Comparison of ENCODE assay signal across 10 mouse cellular contexts in the genomic region with DNA sequence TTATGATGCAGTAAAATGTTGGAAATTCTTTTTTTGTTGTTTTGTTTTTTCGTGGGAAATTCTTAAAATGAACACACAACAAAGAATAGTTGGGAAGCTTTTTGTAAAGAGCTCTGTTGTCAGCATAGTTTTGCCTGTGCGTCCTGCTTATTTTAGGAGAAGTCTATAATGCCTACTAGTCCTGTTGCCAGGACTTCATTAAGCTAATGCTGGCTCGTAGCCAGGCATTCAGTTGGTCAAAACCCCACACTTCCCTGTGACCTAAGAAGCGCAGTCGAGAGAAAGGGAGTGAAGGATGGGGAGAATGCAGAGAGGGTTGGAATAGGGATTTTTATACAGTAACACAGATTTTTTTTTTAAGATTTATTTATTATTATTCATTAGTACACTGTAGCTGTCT. TPM values are rescaled to one million over a fixed set of nuclear protein-coding genes. Genes with fewer than 3 reads are reported as not detected.
A peak's percentile ranks its signal among the peaks of the same experiment; 100 is the strongest.
DNase-seq lines count a peak whose midpoint lies in the region; ATAC-seq and TF ChIP-seq lines count a peak whose summit lies in the region.
"Had no signal": no experiment of that assay in that cellular context is flagged by ENCODE, and none has a peak within 500 bp of the region (broad histone marks: within the 10 kb centered on the region; RNA-seq: fewer than 3 reads in every experiment).

No protein-coding gene starts in this region.

- ATAC-seq in hindbrain, postnatal 0 days = no peak
- no peak for ATAC-seq in hindbrain, embryonic 11.5 days (ENCODE audit: low FRiP score)
- no peak; the same call in 1 of the 2 replicates for ATAC-seq in midbrain, embryonic 14.5 days (ENCODE audit: low FRiP score, low TSS enrichment)
- no peak for ATAC-seq in midbrain, postnatal 0 days (ENCODE audit: low FRiP score)

- TF ChIP-seq CTCF in hindbrain, postnatal 0 days (IDR thresholded peaks at IDR 0.05; ENCODE audit: low read depth) = 0 out of 2 replicates have a peak, but pooled peaks have one; percentile 6
- no peak for TF ChIP-seq CTCF in midbrain, postnatal 0 days (IDR thresholded peaks at IDR 0.05)

- WGBS in hindbrain, postnatal 0 days = 40% methylated on average over 5 of the region's 5 CpGs
- 84% methylated on average over 5 of the region's 5 CpGs for WGBS in hindbrain, embryonic 11.5 days
- WGBS in midbrain, embryonic 14.5 days = 47% methylated on average over 5 of the region's 5 CpGs
- WGBS in midbrain, embryonic 10.5 days = 93% methylated on average over 5 of the region's 5 CpGs
- 48% methylated on average over 5 of the region's 5 CpGs for WGBS in midbrain, postnatal 0 days

- peak; percentile 51 for DNase-seq in hindbrain, postnatal 0 days (ENCODE audit: low spot score)
- DNase-seq in hindbrain, embryonic 11.5 days (ENCODE audit: low spot score) = no peak
- DNase-seq in midbrain, embryonic 14.5 days = peak; percentile 75
- no peak for DNase-seq in midbrain, embryonic 10.5 days (ENCODE audit: low spot score)
- peak; percentile 29 to 38 for DNase-seq in cerebellum, postnatal 14 days
- peak; percentile 56 for DNase-seq in midbrain, postnatal 0 days (ENCODE audit: low spot score)
- no peak for DNase-seq in urinary bladder, postnatal 10 days (ENCODE audit: low spot score)
- DNase-seq: heart, adult 18-20 months; heart, postnatal 36 days; thymus, postnatal 25 days had no signal

- H3K27me3 ChIP-seq in hindbrain, postnatal 0 days (ENCODE audit: insufficient read depth, low read length) = no peaks in the 10 kb centered on the region
- H3K27me3 ChIP-seq in hindbrain, embryonic 11.5 days (ENCODE audit: control insufficient read depth, insufficient read depth, low read length) = no peaks in the 10 kb centered on the region
- no peaks in the 10 kb centered on the region for H3K27me3 ChIP-seq in midbrain, embryonic 14.5 days (ENCODE audit: control insufficient read depth, insufficient read depth, low read length)
- H3K27me3 ChIP-seq in midbrain, embryonic 10.5 days (ENCODE audit: low read depth, poor library complexity, severe bottlenecking) = no peaks in the 10 kb centered on the region
- H3K27me3 ChIP-seq in midbrain, postnatal 0 days (ENCODE audit: insufficient read depth, low read length) = no peaks in the 10 kb centered on the region

- H3K4me2 ChIP-seq in hindbrain, postnatal 0 days (ENCODE audit: low read depth, low read length) = no peak overlapping the region
- no peak overlapping the region for H3K4me2 ChIP-seq in hindbrain, embryonic 11.5 days (replicated peaks; ENCODE audit: low read depth, low read length)
- no peak overlapping the region for H3K4me2 ChIP-seq in midbrain, embryonic 14.5 days (ENCODE audit: low read length)
- H3K4me2 ChIP-seq in midbrain, postnatal 0 days (ENCODE audit: low read depth, low read length, poor library complexity, severe bottlenecking) = no peak overlapping the region

- no peaks in the 10 kb centered on the region for H3K4me1 ChIP-seq in hindbrain, postnatal 0 days (ENCODE audit: insufficient read depth, low read length)
- no peaks in the 10 kb centered on the region for H3K4me1 ChIP-seq in hindbrain, embryonic 11.5 days (replicated peaks; ENCODE audit: control insufficient read depth, insufficient read depth, low read length)
- peaks cover 7% of the 10 kb centered on the region; the same call in 1 of the 2 replicates for H3K4me1 ChIP-seq in midbrain, embryonic 14.5 days (ENCODE audit: control insufficient read depth, insufficient read depth, low read length)
- peaks cover 24% of the 10 kb centered on the region for H3K4me1 ChIP-seq in midbrain, embryonic 10.5 days
- no peaks in the 10 kb centered on the region; the same call in 1 of the 2 replicates for H3K4me1 ChIP-seq in midbrain, postnatal 0 days (ENCODE audit: insufficient read depth, low read length)

- no peak overlapping the region for H3K9ac ChIP-seq in hindbrain, postnatal 0 days (replicated peaks; ENCODE audit: low read length)
- H3K9ac ChIP-seq in hindbrain, embryonic 11.5 days (ENCODE audit: low read depth, low read length) = no peak overlapping the region
- no peak overlapping the region for H3K9ac ChIP-seq in midbrain, embryonic 14.5 days (replicated peaks; ENCODE audit: low read length)
- H3K9ac ChIP-seq in midbrain, postnatal 0 days (replicated peaks; ENCODE audit: low read length, poor library complexity, severe bottlenecking) = no peak overlapping the region

- H3K9me3 ChIP-seq in hindbrain, postnatal 0 days (ENCODE audit: low read length) = no peaks in the 10 kb centered on the region
- H3K9me3 ChIP-seq in hindbrain, embryonic 11.5 days (ENCODE audit: control insufficient read depth, low read length) = no peaks in the 10 kb centered on the region
- no peaks in the 10 kb centered on the region for H3K9me3 ChIP-seq in midbrain, embryonic 14.5 days (ENCODE audit: control insufficient read depth, low read length)
- no peaks in the 10 kb centered on the region for H3K9me3 ChIP-seq in midbrain, embryonic 10.5 days (replicated peaks)
- H3K9me3 ChIP-seq in midbrain, postnatal 0 days (ENCODE audit: low read length) = no peaks in the 10 kb centered on the region

- no peak overlapping the region for H3K4me3 ChIP-seq in hindbrain, postnatal 0 days (ENCODE audit: low read length)
- no peak overlapping the region for H3K4me3 ChIP-seq in hindbrain, embryonic 11.5 days (ENCODE audit: low read depth, low read length)
- no peak overlapping the region for H3K4me3 ChIP-seq in midbrain, embryonic 14.5 days (replicated peaks; ENCODE audit: low read depth, low read length)
- H3K4me3 ChIP-seq in midbrain, embryonic 10.5 days = no peak overlapping the region
- no peak overlapping the region for H3K4me3 ChIP-seq in midbrain, postnatal 0 days (ENCODE audit: low read depth, low read length)

- H3K36me3 ChIP-seq in hindbrain, postnatal 0 days (ENCODE audit: insufficient read depth, low read length) = no peaks in the 10 kb centered on the region
- no peaks in the 10 kb centered on the region for H3K36me3 ChIP-seq in hindbrain, embryonic 11.5 days (ENCODE audit: control insufficient read depth, insufficient read depth, low read length)
- H3K36me3 ChIP-seq in midbrain, embryonic 14.5 days (ENCODE audit: control insufficient read depth, insufficient read depth, low read length) = no peaks in the 10 kb centered on the region
- H3K36me3 ChIP-seq in midbrain, embryonic 10.5 days = peaks cover 11% of the 10 kb centered on the region
- no peaks in the 10 kb centered on the region for H3K36me3 ChIP-seq in midbrain, postnatal 0 days (ENCODE audit: insufficient read depth, low read length)

- no peak overlapping the region for H3K27ac ChIP-seq in hindbrain, postnatal 0 days
- H3K27ac ChIP-seq in hindbrain, embryonic 11.5 days (ENCODE audit: low read depth, low read length) = no peak overlapping the region
- no peak overlapping the region for H3K27ac ChIP-seq in midbrain, embryonic 14.5 days (replicated peaks; ENCODE audit: low read depth, low read length)
- no peak overlapping the region for H3K27ac ChIP-seq in midbrain, embryonic 10.5 days (replicated peaks)
- H3K27ac ChIP-seq in midbrain, postnatal 0 days (ENCODE audit: low read depth, low read length) = no peak overlapping the region

RNA-seq across cellular contexts. Expression of a gene that starts 26.5 kb away (rescaled TPM):
- total RNA-seq in hindbrain, postnatal 0 days (2014; rRNA removed) = 56.2 and 59.8 TPM in 2 replicates
- 9.2 and 9.3 TPM in 2 replicates for polyA plus RNA-seq in hindbrain, postnatal 0 days (2015; fragmentation: Nextera tagmentation; extraction: Ambion mirVana)
- polyA plus RNA-seq in hindbrain, embryonic 11.5 days (2014; fragmentation: Nextera tagmentation; extraction: Ambion mirVana) = 14.1 and 17.0 TPM in 2 replicates
- 19.0 TPM in 2 replicates for polyA plus RNA-seq in midbrain, embryonic 14.5 days (2014; fragmentation: Nextera tagmentation; extraction: Ambion mirVana)
- polyA plus RNA-seq in midbrain, embryonic 10.5 days (2016; fragmentation: Nextera tagmentation; extraction: Ambion mirVana) = 4.4 and 5.7 TPM in 2 replicates
- total RNA-seq in midbrain, postnatal 0 days (2014; rRNA removed) = 65.2 and 83.9 TPM in 2 replicates
- 6.9 and 8.8 TPM in 2 replicates for polyA plus RNA-seq in midbrain, postnatal 0 days (2015; fragmentation: Nextera tagmentation; extraction: Ambion mirVana)

Comparison
In these comparisons a context has a peak if more than half of its experiments do, and no peak if none do; other contexts are left out.
1. DNase-seq: peak in hindbrain, postnatal 0 days (single experiment), midbrain, embryonic 14.5 days (single experiment), cerebellum, postnatal 14 days (2 of 2) and midbrain, postnatal 0 days (single experiment); none in hindbrain, embryonic 11.5 days (single experiment), midbrain, embryonic 10.5 days (single experiment) and urinary bladder, postnatal 10 days (single experiment).